Mouse (Mus musculus) ovary, adult 10 weeks (tissue): Measurements from ENCODE around the gene Lrrc72. TPM values are rescaled to one million over a fixed set of nuclear protein-coding genes. Genes with fewer than 3 reads are reported as not detected.

Source experiments
- polyA plus RNA-seq: library from polyadenylated mRNA; stranded (reverse); fragments of 350-450 nt; fragmentation: Illumina TruSeq; extraction: RNeasy Lipid Tissue Mini Kit (QIAGEN cat#74804); gene quantifications from one replicate; pipeline ENCODE4 v1.2.3, GENCODE M21; 2014

Gene Lrrc72
- not detected for polyA plus RNA-seq

DNA sequence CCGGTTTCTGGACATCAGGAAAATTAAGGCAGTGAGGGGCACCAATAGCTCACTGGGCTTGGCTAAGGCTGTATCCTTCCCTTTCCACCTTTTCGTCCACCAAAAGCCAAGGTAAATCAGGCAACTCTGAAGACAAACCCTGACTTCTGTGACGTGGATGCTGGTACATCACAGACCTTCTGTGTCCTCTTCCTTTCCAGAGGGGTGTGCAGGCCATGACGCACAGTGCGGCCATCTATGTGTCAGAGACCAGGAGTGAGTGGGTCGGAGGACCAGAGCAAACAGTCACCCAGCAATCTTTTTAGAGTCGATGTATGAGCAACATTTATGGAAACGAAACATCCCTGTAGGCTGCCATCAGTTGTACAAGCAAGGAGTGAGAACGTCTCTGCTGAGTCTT lies at the start of gene Lrrc72:
Gene Lrrc72, minus strand, starts transcription at position 101 of the 400 bp plus-strand sequence.

Other genes starting within 250 kb of the Lrrc72 start
- gene Tspan13, start 210.9 kb downstream of the Lrrc72 start, polyA plus RNA-seq = 121 TPM
- gene Ankmy2, start 96.3 kb downstream of the Lrrc72 start, polyA plus RNA-seq = 65.5 TPM
- gene Bzw2, start 95.3 kb downstream of the Lrrc72 start, polyA plus RNA-seq = 78.5 TPM
- not detected for gene Sostdc1, start 60.7 kb upstream of the Lrrc72 start, polyA plus RNA-seq
- 16.8 TPM for gene Ispd, start 128.1 kb upstream of the Lrrc72 start, polyA plus RNA-seq
- 0.54 TPM for gene D630036H23Rik, start 128.8 kb upstream of the Lrrc72 start, polyA plus RNA-seq